Mouse (Mus musculus) splenic B cell, adult 2 months (primary cell): ENCODE measurements around the gene Tti1.

ENCODE experiments used
- DNase-seq: peaks from one replicate; pipeline ENCODE4 v3.0.0-alpha.2; 2011; ENCODE audit warnings: low read depth, low spot score
- H3K27me3 ChIP-seq: 2 replicates; pipeline ENCODE4 v1.6.1; 2012; ENCODE audit warnings: mild to moderate bottlenecking, low read length, moderate library complexity, mixed read lengths; ENCODE audit not compliant: control insufficient read depth, poor library complexity, insufficient read depth, severe bottlenecking
- H3K36me3 ChIP-seq: 2 replicates; pipeline ENCODE4 v1.6.1; 2012; ENCODE audit warnings: mild to moderate bottlenecking, low read length, moderate library complexity, mixed read lengths; ENCODE audit not compliant: control insufficient read depth, poor library complexity, insufficient read depth, severe bottlenecking

The Tti1 gene

GRCm38 (mm10) chr2:157974604-157975501 lies 53.4 kb downstream of the Tti1 start:
- H3K36me3 ChIP-seq = no peaks in the 10 kb centered on the region
- no peaks in the 10 kb centered on the region; the same call in 1 of the 2 replicates for H3K27me3 ChIP-seq
- no peak for DNase-seq

GRCm38 (mm10) chr2:157970669-157971068 lies 57.6 kb downstream of the Tti1 start:
- no peaks in the 10 kb centered on the region for H3K36me3 ChIP-seq
- peak; percentile 28 for DNase-seq
- no peaks in the 10 kb centered on the region; the same call in 1 of the 2 replicates for H3K27me3 ChIP-seq

DNA sequence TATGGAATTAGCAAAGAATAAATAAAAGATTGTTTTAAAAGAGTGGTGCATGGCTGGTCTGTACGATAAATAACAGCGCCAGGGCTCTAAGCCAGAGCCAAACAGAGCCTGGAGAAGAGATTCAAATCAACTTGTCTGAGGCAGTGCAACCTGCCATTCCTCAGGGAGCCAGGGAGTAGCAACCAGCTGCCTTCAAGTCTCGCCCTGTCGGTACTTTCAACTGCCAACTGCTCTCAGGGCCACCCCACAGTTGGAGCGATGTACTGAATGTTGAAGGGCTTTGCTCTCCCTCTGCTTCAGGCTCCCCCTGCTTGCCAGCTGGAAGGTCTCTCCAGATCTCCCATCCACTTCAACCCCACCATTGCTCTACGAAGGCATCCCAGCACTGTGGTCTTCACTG lies 58.1 kb downstream of the Tti1 start:
- no peaks in the 10 kb centered on the region for H3K36me3 ChIP-seq
- no peaks in the 10 kb centered on the region; the same call in 1 of the 2 replicates for H3K27me3 ChIP-seq
- DNase-seq = no peak

DNA sequence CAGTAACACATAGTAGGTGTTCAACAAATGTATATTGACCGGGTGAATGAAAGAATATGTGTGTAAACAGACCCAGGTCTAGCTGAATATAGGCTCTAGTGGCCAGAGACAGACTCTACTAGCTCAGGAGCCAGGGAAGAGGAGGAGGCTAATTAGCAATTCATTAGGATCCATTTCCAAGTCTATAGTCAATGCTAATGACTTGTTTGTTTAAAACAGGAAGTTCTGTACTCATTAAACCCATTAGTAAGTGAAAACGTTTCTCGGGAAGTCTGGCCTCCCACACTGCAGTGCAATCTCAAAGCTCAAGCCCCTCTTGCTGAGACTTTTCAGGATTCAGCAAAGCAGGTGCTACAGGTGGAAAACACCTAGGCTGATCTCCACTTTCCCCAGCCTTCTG lies 60.4 kb downstream of the Tti1 start:
- H3K27me3 ChIP-seq = no peaks in the 10 kb centered on the region
- no peak for DNase-seq
- H3K36me3 ChIP-seq = no peaks in the 10 kb centered on the region

- Histone ChIP-seq H3K27me3 (no peaks in the 10 kb centered on the region), H3K36me3 (no peaks in the 10 kb centered on the region)
- DNase-seq = no peak
Measured at GRCm38 (mm10) chr2:157957707-157958108, 70.5 kb downstream of the Tti1 start.

- no peaks in the 10 kb centered on the region for H3K36me3 ChIP-seq
- no peak for DNase-seq
Measured at GRCm38 (mm10) chr2:157953978-157954377, 74.3 kb downstream of the Tti1 start.

DNA sequence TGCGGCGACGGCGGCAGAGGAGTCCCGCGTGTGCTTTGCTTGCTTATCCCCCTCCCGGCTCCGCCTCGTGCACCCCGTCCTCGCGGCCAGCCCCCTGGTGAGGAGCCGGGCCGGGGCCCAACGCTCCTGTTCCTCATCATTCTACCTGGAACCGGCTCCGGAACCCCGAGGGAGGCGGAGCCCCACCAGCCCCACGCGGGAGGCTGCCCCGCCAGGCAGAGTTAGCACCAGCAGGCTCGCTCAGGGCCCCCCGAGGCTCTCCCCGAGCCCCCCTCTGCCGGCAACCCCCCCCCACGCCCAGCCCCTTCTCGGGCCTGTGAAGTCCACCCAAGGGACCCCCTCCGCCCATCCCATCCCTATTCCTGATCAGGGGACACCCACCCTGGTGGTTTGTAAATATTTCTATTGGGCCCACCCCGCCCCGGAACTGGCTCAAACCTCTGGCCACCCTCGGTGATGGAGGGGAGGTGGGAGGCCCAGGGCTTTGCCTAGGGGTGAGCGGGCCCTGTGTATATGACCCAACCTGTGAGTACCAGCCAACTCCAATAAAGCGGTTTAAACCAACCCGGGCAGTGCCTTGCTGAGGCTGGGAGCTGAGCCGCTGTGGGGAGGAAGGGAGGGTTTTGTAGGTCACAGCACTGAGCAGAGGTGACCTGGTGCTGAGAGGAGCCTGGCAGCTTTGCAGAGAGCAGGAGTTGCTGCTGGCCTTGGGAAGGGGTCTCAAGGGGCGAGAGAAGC lies 83.9 kb downstream of the Tti1 start:
- no peaks in the 10 kb centered on the region for H3K27me3 ChIP-seq
- DNase-seq = peak; percentile 2
- no peaks in the 10 kb centered on the region for H3K36me3 ChIP-seq

More at GRCm38 (mm10) chr2:157953978-157954377, 74.3 kb downstream of the Tti1 start:
- no peaks in the 10 kb centered on the region for H3K27me3 ChIP-seq

GRCm38 (mm10) chr2:157943514-157944155 lies 84.6 kb downstream of the Tti1 start:
- peak; percentile 33 for DNase-seq
- Histone ChIP-seq H3K36me3 (no peaks in the 10 kb centered on the region), H3K27me3 (no peaks in the 10 kb centered on the region)

- Histone ChIP-seq H3K27me3 (no peaks in the 10 kb centered on the region), H3K36me3 (no peaks in the 10 kb centered on the region)
- DNase-seq = no peak
Measured at GRCm38 (mm10) chr2:157940586-157941185, 87.5 kb downstream of the Tti1 start.

- no peaks in the 10 kb centered on the region for H3K36me3 ChIP-seq
- DNase-seq = no peak
- no peaks in the 10 kb centered on the region for H3K27me3 ChIP-seq
Measured at GRCm38 (mm10) chr2:157936676-157937075, 91.6 kb downstream of the Tti1 start.

DNA sequence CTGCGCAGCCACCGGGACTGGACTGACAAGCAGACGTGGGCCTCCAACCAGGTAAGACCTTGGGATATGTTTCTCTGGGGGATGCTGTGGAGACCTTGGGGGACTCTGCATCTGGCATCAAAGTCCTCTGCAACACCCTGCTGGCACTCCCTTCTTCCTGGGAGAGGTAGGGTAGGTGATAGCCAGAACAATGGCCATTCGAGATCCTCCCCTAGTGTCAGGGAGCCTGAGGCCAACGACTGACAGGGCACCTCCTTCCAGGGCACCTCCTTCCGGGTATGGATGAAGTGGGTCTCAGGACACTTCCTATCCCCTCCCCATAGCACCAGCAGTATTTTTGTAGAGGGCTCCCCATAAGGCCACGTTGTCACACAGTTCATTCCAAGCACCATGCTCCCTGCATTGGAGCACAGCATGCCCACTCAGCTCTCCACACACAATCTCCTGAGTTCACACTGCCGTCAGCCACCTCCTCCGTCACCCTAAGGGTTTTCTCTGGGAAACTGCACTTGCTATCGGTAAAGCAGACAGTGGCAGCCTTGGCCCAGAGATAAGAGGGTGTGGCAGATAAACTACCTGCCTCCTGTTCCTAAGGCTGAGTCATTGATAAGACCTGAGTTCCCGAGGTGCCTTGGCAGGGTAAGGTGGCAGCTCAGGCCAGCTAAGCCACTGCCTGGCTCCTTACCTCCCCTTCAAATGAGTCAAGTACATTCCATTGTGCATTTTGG lies 92.6 kb downstream of the Tti1 start:
- Histone ChIP-seq H3K36me3 (no peaks in the 10 kb centered on the region), H3K27me3 (no peaks in the 10 kb centered on the region)
- DNase-seq = no peak

DNA sequence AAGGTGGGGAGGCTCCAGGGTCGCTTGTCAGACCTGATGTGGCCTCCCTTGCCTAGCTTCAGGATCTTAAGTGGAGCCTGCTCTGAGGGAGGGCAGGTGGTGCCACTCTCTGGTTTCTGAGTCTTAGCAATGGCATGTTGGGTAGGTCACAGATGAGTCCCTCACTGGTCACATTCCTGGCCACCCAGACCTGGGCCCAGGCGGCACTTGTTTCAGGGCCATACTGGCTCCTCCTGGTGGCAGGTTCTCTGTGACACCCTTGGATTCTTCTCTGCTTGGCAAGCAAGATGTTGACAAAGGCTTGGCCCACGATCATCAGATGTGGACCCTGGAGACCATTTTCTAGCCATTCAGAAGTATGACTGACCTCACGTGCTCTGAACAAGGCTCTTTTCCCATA lies 95.6 kb downstream of the Tti1 start:
- no peaks in the 10 kb centered on the region for H3K27me3 ChIP-seq
- no peaks in the 10 kb centered on the region for H3K36me3 ChIP-seq
- no peak for DNase-seq
